Mouse (Mus musculus) stomach, postnatal 0 days (tissue): Measurements from ENCODE around the gene Nnat. TPM values are rescaled to one million over a fixed set of nuclear protein-coding genes. Genes with fewer than 3 reads are reported as not detected.
A peak's percentile ranks its signal among the peaks of the same experiment; 100 is the strongest.

Experiments used
- ATAC-seq: fragments of 200-750 bp; cut with Nextera tagmentation; 2 replicates; pipeline ENCODE4 v1.8.0; 2017; ENCODE audit not compliant: low FRiP score, low TSS enrichment
- DNase-seq: peaks from one replicate; pipeline ENCODE4 v3.0.0-alpha.2; 2016; ENCODE audit warnings: low spot score
- H3K27ac ChIP-seq: fragments of 300-500 bp; sonication (generic); replicated peaks from 2 replicates; pipeline ENCODE4 v1.5.1; 2014; ENCODE audit warnings: mild to moderate bottlenecking, control low read depth
- H3K27me3 ChIP-seq: fragments of 300-500 bp; sonication (generic); 2 replicates; pipeline ENCODE4 v1.6.1; 2014; ENCODE audit warnings: low read length; ENCODE audit not compliant: control insufficient read depth, insufficient read depth
- H3K36me3 ChIP-seq: fragments of 300-500 bp; sonication (generic); 2 replicates; pipeline ENCODE4 v1.6.1; 2014; ENCODE audit warnings: low read length, mixed read lengths; ENCODE audit not compliant: control insufficient read depth, insufficient read depth
- H3K4me1 ChIP-seq: fragments of 300-500 bp; sonication (generic); replicated peaks from 2 replicates; pipeline ENCODE4 v1.6.1; 2014; ENCODE audit warnings: antibody characterized with exemption; ENCODE audit not compliant: control insufficient read depth, insufficient read depth
- H3K4me2 ChIP-seq: fragments of 300-500 bp; sonication (generic); replicated peaks from 2 replicates; pipeline ENCODE4 v1.6.1; 2014; ENCODE audit warnings: low read depth, mild to moderate bottlenecking, control low read depth, moderate library complexity
- H3K4me3 ChIP-seq: fragments of 300-500 bp; sonication (generic); 2 replicates; pipeline ENCODE4 v1.5.1; 2014; ENCODE audit warnings: low read depth, low read length, control low read depth
- H3K9ac ChIP-seq: fragments of 300-500 bp; sonication (generic); 2 replicates; pipeline ENCODE4 v1.6.1; 2014; ENCODE audit warnings: mild to moderate bottlenecking, low read length, control low read depth, mixed read lengths
- H3K9me3 ChIP-seq: fragments of 300-500 bp; sonication (generic); 2 replicates; pipeline ENCODE4 v1.6.1; 2016; ENCODE audit warnings: low read length; ENCODE audit not compliant: control insufficient read depth
- CTCF ChIP-seq: IDR thresholded peaks from 2 replicates; pipeline ENCODE4 v1.5.1; 2016; ENCODE audit warnings: antibody characterized with exemption, low read depth, mild to moderate bottlenecking, moderate library complexity
- EP300 ChIP-seq: optimal IDR thresholded peaks from 2 replicates; pipeline ENCODE3; 2016; ENCODE audit warnings: antibody characterized with exemption
- WGBS: fragments of 180-500 bp; shearing (Covaris S2); extraction: QIAGEN DNeasy Blood & Tissue Kit; methylation state at CpG from one replicate; pipeline ENCODE4 v1.1.7; 2014; 5-methylcytosine and 5-hydroxymethylcytosine counted together
- polyA plus RNA-seq: library from polyadenylated mRNA; unstranded; fragments of >200 nt; fragmentation: Nextera tagmentation; extraction: Ambion mirVana; gene quantifications from 2 replicates; pipeline ENCODE4 v1.2.1, GENCODE M21; 2015

The Nnat gene
- polyA plus RNA-seq = 137 and 150 TPM in 2 replicates

GRCm38 (mm10) chr2:157559858-157560257 is at the start of gene Nnat:
Gene Nnat (plus strand): TSS chr2:157560078.
- peaks cover 7% of the 10 kb centered on the region; the same call in 1 of the 2 replicates for H3K36me3 ChIP-seq
- no peak for ATAC-seq

GRCm38 (mm10) chr2:157512859-157513258 is 47.0 kb upstream of the Nnat start:
- no peaks in the 10 kb centered on the region for H3K4me1 ChIP-seq
- H3K27me3 ChIP-seq = no peaks in the 10 kb centered on the region; the same call in 1 of the 2 replicates
- 82% methylated on average over 9 of the region's 9 CpGs for WGBS
- no peak overlapping the region for H3K4me2 ChIP-seq
- no peaks in the 10 kb centered on the region for H3K36me3 ChIP-seq
- ATAC-seq (no peak), DNase-seq (no peak)
- no peak overlapping the region for H3K9ac ChIP-seq
- no peak overlapping the region for H3K27ac ChIP-seq
- H3K9me3 ChIP-seq = no peaks in the 10 kb centered on the region
- TF ChIP-seq EP300 (no peak), CTCF (no peak)
- no peak overlapping the region for H3K4me3 ChIP-seq

More at GRCm38 (mm10) chr2:157559858-157560257, at the start of gene Nnat:
- 59% methylated on average over 27 of the region's 27 CpGs for WGBS
- Histone ChIP-seq H3K4me2 (peak within 1 kb of the TSS; percentile 66), H3K4me1 (no peaks in the 10 kb centered on the region; the same call in none of the 2 replicates), H3K27ac (no peak within 1 kb of the TSS), H3K9ac (peak within 1 kb of the TSS; percentile 43), H3K9me3 (0 out of 2 replicates have a peak, but pooled peaks cover 7% of the 10 kb centered on the region), H3K27me3 (no peaks in the 10 kb centered on the region), H3K4me3 (peak within 1 kb of the TSS; percentile 39)
- peak; percentile 31 for DNase-seq
- TF ChIP-seq EP300 = no peak
- no peak for TF ChIP-seq CTCF

GRCm38 (mm10) chr2:157513737-157514208 is 46.1 kb upstream of the Nnat start:
- H3K9ac ChIP-seq = no peak overlapping the region
- 43% methylated on average over 9 of the region's 9 CpGs for WGBS
- ATAC-seq (no peak), DNase-seq (no peak)
- no peak overlapping the region for H3K27ac ChIP-seq
- TF ChIP-seq EP300 = no peak
- TF ChIP-seq CTCF = no peak
- no peak overlapping the region for H3K4me2 ChIP-seq
- no peaks in the 10 kb centered on the region for H3K4me1 ChIP-seq
- H3K36me3 ChIP-seq = no peaks in the 10 kb centered on the region
- no peaks in the 10 kb centered on the region; the same call in 1 of the 2 replicates for H3K27me3 ChIP-seq
- no peak overlapping the region for H3K4me3 ChIP-seq
- no peaks in the 10 kb centered on the region for H3K9me3 ChIP-seq

GRCm38 (mm10) chr2:157514353-157514752 is 45.5 kb upstream of the Nnat start:
- 29% methylated on average over 4 of the region's 4 CpGs for WGBS
- no peaks in the 10 kb centered on the region for H3K4me1 ChIP-seq
- H3K9ac ChIP-seq = no peak overlapping the region
- no peak for ATAC-seq
- no peak overlapping the region for H3K4me3 ChIP-seq
- no peak overlapping the region for H3K27ac ChIP-seq
- TF ChIP-seq EP300 (no peak), CTCF (no peak)
- no peak overlapping the region for H3K4me2 ChIP-seq
- DNase-seq = no peak
- H3K36me3 ChIP-seq = no peaks in the 10 kb centered on the region
- H3K9me3 ChIP-seq = no peaks in the 10 kb centered on the region
- H3K27me3 ChIP-seq = no peaks in the 10 kb centered on the region; the same call in 1 of the 2 replicates

GRCm38 (mm10) chr2:157517526-157517925 is 42.4 kb upstream of the Nnat start:
- Histone ChIP-seq H3K4me2 (no peak overlapping the region), H3K9me3 (no peaks in the 10 kb centered on the region), H3K27ac (no peak overlapping the region), H3K9ac (no peak overlapping the region), H3K27me3 (no peaks in the 10 kb centered on the region; the same call in 1 of the 2 replicates), H3K36me3 (no peaks in the 10 kb centered on the region), H3K4me3 (no peak overlapping the region), H3K4me1 (no peaks in the 10 kb centered on the region)
- TF ChIP-seq EP300 (no peak), CTCF (no peak)
- ATAC-seq (no peak), DNase-seq (no peak)
- 60% methylated on average over 6 of the region's 6 CpGs for WGBS

GRCm38 (mm10) chr2:157518451-157518850 is 41.4 kb upstream of the Nnat start:
- H3K4me2 ChIP-seq = no peak overlapping the region
- H3K27me3 ChIP-seq = no peaks in the 10 kb centered on the region; the same call in 1 of the 2 replicates
- H3K4me1 ChIP-seq = no peaks in the 10 kb centered on the region
- H3K27ac ChIP-seq = no peak overlapping the region
- no peaks in the 10 kb centered on the region for H3K9me3 ChIP-seq
- DNase-seq = no peak
- no peak for ATAC-seq
- H3K9ac ChIP-seq = no peak overlapping the region
- no peak for TF ChIP-seq CTCF
- TF ChIP-seq EP300 = no peak
- no peaks in the 10 kb centered on the region for H3K36me3 ChIP-seq
- WGBS = 41% methylated on average over 7 of the region's 7 CpGs
- no peak overlapping the region for H3K4me3 ChIP-seq
